Mouse (Mus musculus): ENCODE measurements at regions not wholly inside any gene's neighbourhood (a gene's known extent, or its start where the extent isn't known, plus 50 kb on each side); places are given as distances from the start of the nearest gene placed in this dataset.

- no peaks in the 10 kb centered on the region for H3K36me3 ChIP-seq (ENCODE audit: control insufficient read depth, insufficient read depth, low read length)
- H3K4me1 ChIP-seq (ENCODE audit: control insufficient read depth, insufficient read depth, low read length) = no peaks in the 10 kb centered on the region
- TF ChIP-seq CTCF (IDR thresholded peaks at IDR 0.05; ENCODE audit: control insufficient read depth, insufficient read depth, insufficient replicate concordance, low read depth, low read length) (no peak), POLR2A (IDR thresholded peaks at IDR 0.05; ENCODE audit: control insufficient read depth, low read depth, low read length) (no peak)
- H3K27me3 ChIP-seq (ENCODE audit: control insufficient read depth, insufficient read depth, low read length) = no peaks in the 10 kb centered on the region
- H3K4me3 ChIP-seq (ENCODE audit: control insufficient read depth, low read depth, low read length) = no peak overlapping the region
- no peak overlapping the region for H3K27ac ChIP-seq (ENCODE audit: control insufficient read depth, insufficient read depth, low read depth, low read length)
Observed at GRCm38 (mm10) chr4:54624024-54624873, 320.6 kb upstream of the Zfp462 start.

- Histone ChIP-seq H3K36me3 (ENCODE audit: control insufficient read depth, insufficient read depth, low read length) (no peaks in the 10 kb centered on the region), H3K27me3 (ENCODE audit: control insufficient read depth, insufficient read depth, low read length) (no peaks in the 10 kb centered on the region), H3K4me1 (ENCODE audit: control insufficient read depth, insufficient read depth, low read length) (no peaks in the 10 kb centered on the region), H3K4me3 (ENCODE audit: control insufficient read depth, low read depth, low read length) (no peak overlapping the region), H3K27ac (ENCODE audit: control insufficient read depth, insufficient read depth, low read depth, low read length) (no peak overlapping the region)
- no peak for TF ChIP-seq POLR2A (IDR thresholded peaks at IDR 0.05; ENCODE audit: control insufficient read depth, low read depth, low read length)
- TF ChIP-seq CTCF (IDR thresholded peaks at IDR 0.05; ENCODE audit: control insufficient read depth, insufficient read depth, insufficient replicate concordance, low read depth, low read length) = no peak
Observed at GRCm38 (mm10) chr4:54636986-54637641, 307.7 kb upstream of the Zfp462 start.

- Histone ChIP-seq H3K27ac (ENCODE audit: control insufficient read depth, insufficient read depth, low read depth, low read length) (no peak overlapping the region), H3K36me3 (ENCODE audit: control insufficient read depth, insufficient read depth, low read length) (no peaks in the 10 kb centered on the region), H3K27me3 (ENCODE audit: control insufficient read depth, insufficient read depth, low read length) (no peaks in the 10 kb centered on the region), H3K4me3 (ENCODE audit: control insufficient read depth, low read depth, low read length) (peak overlapping the region; percentile 42), H3K4me1 (ENCODE audit: control insufficient read depth, insufficient read depth, low read length) (no peaks in the 10 kb centered on the region)
- TF ChIP-seq CTCF (IDR thresholded peaks at IDR 0.05; ENCODE audit: control insufficient read depth, insufficient read depth, insufficient replicate concordance, low read depth, low read length) = no peak
- no peak for TF ChIP-seq POLR2A (IDR thresholded peaks at IDR 0.05; ENCODE audit: control insufficient read depth, low read depth, low read length)
Observed at GRCm38 (mm10) chr4:54646033-54646432, 298.8 kb upstream of the Zfp462 start.

- TF ChIP-seq CTCF (IDR thresholded peaks at IDR 0.05; ENCODE audit: control insufficient read depth, insufficient read depth, insufficient replicate concordance, low read depth, low read length) (no peak), POLR2A (IDR thresholded peaks at IDR 0.05; ENCODE audit: control insufficient read depth, low read depth, low read length) (no peak)
Observed at GRCm38 (mm10) chr4:54646459-54646858, 298.4 kb upstream of the Zfp462 start.

GRCm38 (mm10) chr4:54648254-54648653 is 296.6 kb upstream of the Zfp462 start:
- TF ChIP-seq CTCF (IDR thresholded peaks at IDR 0.05; ENCODE audit: control insufficient read depth, insufficient read depth, insufficient replicate concordance, low read depth, low read length) (no peak), POLR2A (IDR thresholded peaks at IDR 0.05; ENCODE audit: control insufficient read depth, low read depth, low read length) (no peak)
- Histone ChIP-seq H3K36me3 (ENCODE audit: control insufficient read depth, insufficient read depth, low read length) (no peaks in the 10 kb centered on the region), H3K27me3 (ENCODE audit: control insufficient read depth, insufficient read depth, low read length) (no peaks in the 10 kb centered on the region), H3K4me3 (ENCODE audit: control insufficient read depth, low read depth, low read length) (no peak overlapping the region), H3K27ac (ENCODE audit: control insufficient read depth, insufficient read depth, low read depth, low read length) (no peak overlapping the region), H3K4me1 (ENCODE audit: control insufficient read depth, insufficient read depth, low read length) (no peaks in the 10 kb centered on the region)

More at GRCm38 (mm10) chr4:54646459-54646858, 298.4 kb upstream of the Zfp462 start:
- Histone ChIP-seq H3K4me3 (ENCODE audit: control insufficient read depth, low read depth, low read length) (peak overlapping the region; percentile 41; the same call in 1 of the 2 replicates), H3K27ac (ENCODE audit: control insufficient read depth, insufficient read depth, low read depth, low read length) (no peak overlapping the region), H3K36me3 (ENCODE audit: control insufficient read depth, insufficient read depth, low read length) (no peaks in the 10 kb centered on the region), H3K4me1 (ENCODE audit: control insufficient read depth, insufficient read depth, low read length) (no peaks in the 10 kb centered on the region), H3K27me3 (ENCODE audit: control insufficient read depth, insufficient read depth, low read length) (no peaks in the 10 kb centered on the region)

GRCm38 (mm10) chr4:54651646-54652110 is 293.2 kb upstream of the Zfp462 start:
- H3K4me3 ChIP-seq (ENCODE audit: control insufficient read depth, low read depth, low read length) = no peak overlapping the region
- H3K27ac ChIP-seq (ENCODE audit: control insufficient read depth, insufficient read depth, low read depth, low read length) = no peak overlapping the region
- no peaks in the 10 kb centered on the region for H3K4me1 ChIP-seq (ENCODE audit: control insufficient read depth, insufficient read depth, low read length)
- H3K36me3 ChIP-seq (ENCODE audit: control insufficient read depth, insufficient read depth, low read length) = no peaks in the 10 kb centered on the region
- TF ChIP-seq POLR2A (IDR thresholded peaks at IDR 0.05; ENCODE audit: control insufficient read depth, low read depth, low read length) = no peak
- no peak for TF ChIP-seq CTCF (IDR thresholded peaks at IDR 0.05; ENCODE audit: control insufficient read depth, insufficient read depth, insufficient replicate concordance, low read depth, low read length)
- no peaks in the 10 kb centered on the region for H3K27me3 ChIP-seq (ENCODE audit: control insufficient read depth, insufficient read depth, low read length)
